Mouse (Mus musculus): ENCODE measurements at regions not wholly inside any gene's neighbourhood (a gene's known extent, or its start where the extent isn't known, plus 50 kb on each side); places are given as distances from the start of the nearest gene placed in this dataset.
A peak's percentile ranks its signal among the peaks of the same experiment; 100 is the strongest.

DNA sequence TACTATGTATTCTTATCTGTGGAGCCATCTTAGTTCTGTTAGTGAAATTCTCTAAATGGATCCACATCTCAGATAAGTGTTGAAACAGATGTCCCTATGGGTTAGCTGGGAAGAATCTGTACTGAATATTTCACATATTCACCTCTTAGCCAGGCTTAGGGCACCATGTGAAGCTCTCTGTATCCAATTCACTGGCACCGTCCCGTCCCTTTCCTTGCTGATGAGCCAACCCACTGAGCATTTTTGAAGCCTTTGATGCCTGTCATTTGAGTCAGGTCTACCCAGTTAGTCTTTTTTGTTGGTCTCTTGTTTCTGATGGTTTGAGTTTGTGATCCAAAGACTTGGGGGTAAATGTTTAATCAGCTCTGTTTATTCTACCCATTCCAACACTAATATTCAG is 88.9 kb upstream of the Bmper start:
- DNase-seq, result no peak

DNA sequence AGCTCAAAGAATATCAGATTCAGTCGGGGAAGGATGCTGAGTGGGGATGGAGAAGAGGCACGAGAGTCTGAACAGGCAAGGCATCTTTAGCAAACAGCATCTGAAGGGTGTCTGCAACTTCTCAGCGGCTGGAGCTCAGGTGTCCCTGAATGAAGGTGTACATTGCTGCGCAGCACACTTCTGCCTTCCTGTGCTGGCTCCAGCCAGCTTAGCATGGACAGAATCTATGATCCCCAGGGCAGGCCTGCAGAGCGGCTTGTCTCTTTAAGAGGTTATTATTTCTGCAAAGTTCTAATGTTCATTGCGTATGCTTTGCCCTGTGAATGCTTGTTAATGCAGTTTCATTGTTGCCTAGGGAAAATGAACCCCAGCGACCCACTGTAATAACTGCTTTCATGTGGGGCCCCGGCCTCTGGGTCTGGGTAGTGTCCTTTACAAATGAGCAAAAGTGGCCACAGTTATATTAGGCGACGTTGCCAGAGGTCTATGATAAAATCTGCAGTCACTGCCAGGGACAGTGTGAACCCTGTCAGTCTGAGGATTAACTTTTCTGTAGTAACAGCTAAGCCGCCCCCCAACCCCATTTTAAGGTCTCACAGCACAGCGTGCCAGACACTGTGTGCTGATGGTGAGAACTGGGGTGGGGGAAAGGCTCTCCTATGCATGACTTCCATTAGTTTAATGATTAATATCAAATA is 88.3 kb upstream of the Bmper start:
- no peak for DNase-seq

DNA sequence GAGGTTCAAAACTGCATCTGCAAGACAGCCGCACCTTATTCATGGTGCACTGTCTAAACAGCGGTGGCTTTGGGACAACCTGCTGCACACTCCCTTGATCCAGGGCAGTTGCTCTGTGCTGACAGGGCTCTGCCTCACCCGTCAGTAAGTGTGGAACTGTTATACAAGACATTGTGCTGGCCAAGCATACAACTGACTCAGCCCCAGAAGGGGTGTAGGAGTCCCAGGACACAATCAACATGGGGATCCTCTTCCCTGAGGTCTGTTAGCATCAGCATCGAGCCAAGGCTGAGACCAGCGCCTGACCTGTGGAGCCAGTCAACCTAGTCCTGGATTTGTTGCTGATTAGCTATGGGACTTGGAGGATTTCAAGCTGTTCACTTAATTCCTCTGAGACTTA is 86.4 kb upstream of the Bmper start:
- DNase-seq, result peak; percentile 11

DNA sequence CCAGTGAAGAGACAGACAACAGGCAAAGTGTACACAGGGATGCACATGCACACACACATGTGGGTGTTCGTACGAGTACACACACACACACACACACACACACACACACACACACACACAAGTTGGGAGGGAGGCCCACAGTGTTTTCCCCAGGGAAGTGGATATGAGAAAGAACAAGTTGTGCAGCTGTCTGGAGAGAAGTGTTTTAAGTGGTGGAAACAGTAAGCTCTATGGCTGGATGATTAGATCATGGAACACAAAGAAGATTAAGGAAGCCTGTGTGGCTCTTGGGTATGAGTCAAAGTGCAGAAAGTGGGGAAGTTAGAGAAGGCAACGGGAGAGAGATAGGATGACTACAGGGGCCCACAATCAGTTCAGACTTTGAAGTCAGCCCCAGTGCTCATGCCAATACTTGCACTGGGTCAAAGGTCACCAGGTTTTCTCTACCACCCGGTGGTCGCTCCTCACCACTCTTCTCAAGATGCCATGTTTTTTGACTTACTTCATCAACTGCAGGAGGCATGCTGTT is 85.1 kb upstream of the Bmper start:
- no peak for DNase-seq

DNA sequence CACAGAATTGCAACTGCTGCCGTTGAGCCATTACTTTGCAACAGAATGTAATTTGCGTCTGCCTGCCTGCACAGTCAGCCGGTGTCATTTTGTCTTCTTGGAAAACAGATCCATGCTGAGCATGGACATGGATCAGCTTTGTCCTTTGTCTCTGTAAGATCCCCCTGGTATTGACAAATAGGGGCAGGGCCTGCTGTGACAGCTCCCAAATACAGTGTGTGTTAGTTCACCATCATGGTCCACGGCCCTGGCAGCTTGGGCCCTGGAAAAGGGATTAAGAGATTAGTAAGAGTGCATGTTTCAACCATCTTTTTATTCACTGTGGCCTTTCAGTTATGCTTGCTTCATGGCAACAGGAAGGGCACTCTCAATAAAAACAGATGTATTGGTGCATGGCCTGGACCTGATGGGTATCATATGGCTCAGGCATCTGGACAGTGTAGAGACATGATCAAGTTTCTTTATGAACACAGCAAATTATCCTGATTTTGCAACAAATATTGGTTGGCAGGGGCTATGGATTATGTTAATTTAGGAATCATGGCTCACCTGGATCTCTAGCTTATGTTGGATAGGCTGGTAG is 83.2 kb upstream of the Bmper start:
- DNase-seq, result no peak

DNA sequence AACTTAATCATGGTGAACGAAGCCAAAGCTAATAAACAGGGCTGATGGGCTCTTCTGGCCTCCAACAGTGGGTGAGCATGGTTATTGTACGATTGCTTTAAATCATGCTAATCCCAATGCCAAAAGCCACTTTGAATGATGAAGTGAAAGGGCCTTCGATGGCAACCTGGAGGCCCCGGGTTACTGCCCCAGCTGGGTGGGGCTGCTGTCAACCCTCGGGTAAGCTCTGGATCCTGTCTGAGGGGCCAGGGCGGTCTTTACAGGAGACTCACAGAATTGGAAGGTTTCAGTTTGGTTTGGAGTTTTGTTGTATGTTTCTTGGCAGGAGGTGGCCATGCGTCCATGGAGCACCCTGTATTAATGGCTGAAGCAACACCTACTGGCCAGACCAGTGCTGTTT is 78.6 kb upstream of the Bmper start:
- DNase-seq, result no peak

DNA sequence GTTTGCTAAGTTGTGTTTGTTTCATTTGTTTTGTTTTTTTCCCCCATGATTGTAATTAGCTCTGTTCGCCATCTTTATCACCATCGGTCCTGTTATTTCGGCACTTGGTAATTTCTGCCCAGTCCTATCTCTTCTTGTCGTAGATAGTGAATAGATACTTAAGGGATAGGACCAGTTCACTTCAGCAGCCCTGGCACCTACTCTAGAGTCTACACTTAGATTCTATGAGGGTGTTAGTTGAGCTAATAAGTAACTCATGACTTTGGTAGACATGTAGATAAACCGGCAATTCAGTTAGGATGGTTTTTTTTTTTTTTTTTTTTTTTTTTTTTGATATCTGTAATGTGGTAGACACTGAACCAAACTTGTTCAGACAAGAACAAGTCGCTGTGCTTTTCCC is 72.5 kb upstream of the Bmper start:
- no peak for DNase-seq

DNA sequence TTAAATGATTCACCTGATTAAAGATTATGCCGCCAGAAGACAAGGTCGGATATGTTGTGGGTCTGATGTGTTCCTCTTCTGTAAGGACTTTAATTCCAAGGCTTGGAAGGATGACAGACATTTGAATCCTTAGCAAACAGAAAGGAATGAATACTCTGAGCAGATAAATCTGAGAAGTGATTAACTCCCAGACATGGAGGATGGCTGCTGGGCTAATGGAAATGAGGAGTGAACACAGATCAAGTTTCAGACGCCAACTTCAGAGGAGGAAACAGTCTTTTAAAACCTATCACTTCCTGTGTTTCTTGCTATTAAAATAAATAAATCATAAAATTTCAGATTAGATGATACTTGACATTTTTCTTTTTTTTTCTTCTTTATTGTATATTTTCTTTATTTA is 72.0 kb upstream of the Bmper start:
- DNase-seq, result no peak

DNA sequence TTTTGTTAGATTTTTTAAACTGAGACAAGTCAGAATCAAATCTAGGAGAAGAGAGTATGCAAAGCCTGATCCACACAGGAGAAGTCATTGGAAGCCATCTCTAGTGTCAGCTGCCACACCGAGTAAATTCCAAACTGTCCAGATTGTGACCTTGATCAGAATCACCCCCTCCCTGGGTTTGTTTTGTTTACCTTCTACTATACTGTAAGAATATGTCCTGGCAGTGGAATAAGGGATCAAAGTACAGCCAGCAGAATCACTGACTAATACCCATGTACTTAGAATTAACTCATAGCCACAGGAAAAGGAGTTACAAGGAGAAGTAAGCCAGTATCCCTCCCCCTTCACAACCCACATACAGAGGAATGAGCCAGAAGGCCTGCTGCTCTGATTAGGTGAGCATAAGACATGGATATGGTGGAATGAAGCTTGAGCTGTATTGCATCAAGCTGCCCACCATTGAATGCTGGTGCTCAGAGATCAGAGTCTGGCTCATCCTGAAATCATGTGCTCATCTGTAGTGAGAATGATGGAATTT is 70.9 kb upstream of the Bmper start:
- DNase-seq, result no peak

DNA sequence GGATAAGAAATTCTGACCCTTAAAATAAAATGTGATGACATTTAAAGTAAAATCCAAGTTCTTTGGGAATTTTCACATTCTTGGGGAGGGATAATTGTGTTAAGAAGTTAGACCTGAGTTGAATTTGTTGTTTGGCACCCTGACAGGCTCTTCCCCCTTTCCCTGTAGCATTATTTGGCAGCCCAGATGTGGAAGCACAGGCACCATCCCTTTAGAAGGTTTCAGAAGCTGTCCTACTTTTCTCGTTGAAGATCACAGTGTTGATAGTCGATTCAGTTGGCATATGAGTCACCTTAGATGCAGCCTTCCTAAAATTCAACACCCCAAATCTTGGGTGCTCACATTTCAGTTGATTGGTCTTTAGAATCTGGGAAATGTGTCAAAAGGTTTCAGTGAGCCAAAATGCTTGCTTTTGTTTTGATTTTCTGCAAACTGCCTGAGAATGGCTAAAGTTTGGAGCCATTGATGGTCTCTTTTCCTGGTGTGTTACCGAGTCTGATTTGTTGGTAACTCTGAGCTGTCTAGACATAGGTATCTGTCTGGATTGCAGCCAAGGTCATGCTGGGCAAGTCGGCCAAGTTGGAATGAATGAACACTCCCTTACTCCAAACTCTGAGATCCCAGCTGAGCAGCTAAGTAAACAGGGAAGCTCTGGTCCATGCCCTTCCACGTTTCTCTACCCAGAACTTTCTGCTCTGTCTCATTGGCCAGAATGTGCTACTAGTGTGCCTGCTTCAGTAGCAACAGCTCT is 65.9 kb upstream of the Bmper start:
- no peak for DNase-seq

DNA sequence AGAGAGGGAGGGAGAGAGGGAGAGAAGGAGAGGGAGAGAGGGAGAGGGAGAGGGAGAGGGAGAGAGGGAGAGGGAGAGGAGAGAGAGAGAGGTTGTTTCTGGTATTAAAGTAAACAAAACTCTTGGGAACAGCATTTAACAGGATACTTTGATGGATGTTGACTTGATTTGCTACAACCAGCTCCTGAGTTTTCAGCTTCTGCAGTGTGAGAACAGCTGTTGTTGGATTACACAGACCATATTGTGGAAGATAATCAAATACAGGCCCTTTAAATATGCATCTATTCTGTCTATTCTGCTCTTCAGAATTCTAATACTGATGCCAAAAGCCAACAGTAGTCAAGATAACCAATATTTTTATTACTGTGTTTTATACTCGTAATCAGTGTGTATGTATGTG is 64.4 kb upstream of the Bmper start:
- DNase-seq, result no peak

DNA sequence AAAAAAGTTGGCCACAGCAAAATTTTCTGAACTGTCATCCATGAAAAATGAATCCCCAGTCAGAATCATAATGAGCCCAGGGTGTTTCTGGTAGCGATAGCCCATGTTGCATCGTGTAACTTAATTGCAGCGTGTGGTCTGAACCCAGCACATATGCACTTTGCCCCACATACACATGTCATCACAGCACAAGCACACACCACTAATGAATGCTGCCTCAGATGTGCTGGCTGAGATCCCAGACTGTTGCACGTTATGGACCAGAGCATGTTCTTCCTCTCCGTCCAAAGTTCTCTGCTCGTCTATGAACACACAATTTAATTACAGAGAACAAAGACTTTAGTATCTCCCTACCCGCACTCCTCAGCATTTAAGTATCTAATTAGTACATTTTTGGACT is 61.5 kb upstream of the Bmper start:
- no peak for DNase-seq

DNA sequence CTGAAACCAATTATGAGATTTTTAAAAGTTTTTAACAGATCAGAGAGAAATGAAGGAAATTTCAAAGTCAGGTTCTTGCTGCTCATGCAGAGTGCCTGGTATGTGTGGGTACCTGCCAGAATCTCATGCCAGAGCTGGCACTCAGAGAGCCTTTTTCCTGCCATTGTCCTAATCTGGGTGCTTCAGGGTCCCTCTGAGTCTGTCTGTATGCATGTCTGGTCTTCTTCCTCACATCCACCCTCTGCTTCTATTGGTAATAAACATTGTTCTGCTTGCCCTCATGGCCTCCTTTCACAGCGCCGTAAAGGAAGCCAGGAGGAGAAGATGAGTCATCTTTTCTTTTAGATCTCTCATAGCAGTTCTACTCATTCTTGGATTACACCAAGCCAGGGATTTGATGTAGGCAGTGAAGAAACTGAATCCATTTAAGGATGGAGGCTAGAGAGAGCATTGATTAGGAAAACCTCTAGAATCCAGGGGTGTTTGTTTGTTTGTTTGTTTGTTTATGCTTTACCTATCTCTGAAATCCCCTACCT is 55.8 kb upstream of the Bmper start:
- no peak for DNase-seq

DNA sequence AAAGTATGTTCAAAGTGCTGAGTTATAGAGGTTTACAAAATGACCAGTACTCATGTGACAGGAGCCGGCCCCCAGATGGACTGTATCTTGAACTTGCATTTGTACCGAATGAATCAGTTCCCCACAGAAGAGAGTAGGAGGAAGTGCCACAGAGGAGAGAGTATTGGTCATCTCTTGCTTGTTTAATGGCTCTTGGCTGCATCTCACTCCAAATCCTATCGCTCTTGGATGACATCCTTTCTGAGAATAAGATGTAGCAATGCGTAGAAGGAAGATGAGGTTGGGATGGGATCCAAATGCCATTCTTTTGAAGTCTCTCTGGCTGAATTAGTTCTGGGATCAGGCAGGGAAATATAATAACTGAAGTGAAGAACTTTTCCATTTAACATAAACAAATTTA is 55.2 kb upstream of the Bmper start:
- DNase-seq, result no peak

DNA sequence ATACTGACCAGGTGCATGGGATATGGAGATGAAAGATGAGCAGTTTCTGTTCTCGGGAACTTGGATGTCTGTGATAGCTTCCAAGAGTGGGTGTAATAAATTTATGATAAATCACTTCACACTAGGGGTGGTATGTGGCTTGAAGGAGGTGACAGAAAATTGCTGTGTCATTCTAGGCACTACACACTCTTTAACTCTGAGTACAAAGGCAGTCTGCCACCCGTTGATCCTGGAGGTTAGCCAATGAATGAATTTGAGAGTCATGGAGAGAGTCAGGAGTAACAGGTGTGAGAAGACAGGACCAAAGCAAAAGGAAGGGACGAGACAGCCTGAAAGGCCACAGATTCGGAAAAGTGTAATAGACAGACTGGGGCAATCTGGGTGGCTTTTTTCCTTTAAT is 54.7 kb upstream of the Bmper start:
- no peak for DNase-seq

DNA sequence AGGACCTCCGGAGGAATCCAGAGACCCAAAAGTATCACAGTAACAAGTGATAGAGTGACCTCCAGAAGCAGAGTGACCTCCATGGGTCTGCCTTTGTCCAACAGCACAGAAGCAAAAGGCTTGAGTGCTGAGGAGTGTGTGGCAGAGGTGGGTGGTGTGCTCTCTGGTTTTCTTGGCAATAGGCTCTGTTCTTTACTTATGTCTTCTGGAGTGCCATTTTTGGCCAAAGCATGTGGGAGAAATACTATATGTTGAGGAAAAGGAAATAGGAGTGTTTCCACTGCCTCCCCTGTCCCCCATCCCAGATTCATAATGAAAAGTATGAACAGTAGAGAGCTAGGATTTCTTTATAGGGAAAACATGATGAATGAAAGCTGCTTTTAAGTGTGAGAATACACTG is 51.5 kb upstream of the Bmper start:
- DNase-seq, result no peak

Measured in gastrocnemius, postnatal 25 days (tissue).